Mouse (Mus musculus) ovary, adult 18-20 months (tissue): ENCODE measurements around the gene Asrgl1.
"Not testable (repeated sequence)": the region's sequence is repeated elsewhere in the genome, so short reads cannot be mapped to it uniquely, and the experiment has no call there.

Experiments
- DNase-seq: peaks from one replicate; pipeline ENCODE4 v3.0.0; 2022; ENCODE audit warnings: low spot score, mixed read lengths

Asrgl1 gene

DNA sequence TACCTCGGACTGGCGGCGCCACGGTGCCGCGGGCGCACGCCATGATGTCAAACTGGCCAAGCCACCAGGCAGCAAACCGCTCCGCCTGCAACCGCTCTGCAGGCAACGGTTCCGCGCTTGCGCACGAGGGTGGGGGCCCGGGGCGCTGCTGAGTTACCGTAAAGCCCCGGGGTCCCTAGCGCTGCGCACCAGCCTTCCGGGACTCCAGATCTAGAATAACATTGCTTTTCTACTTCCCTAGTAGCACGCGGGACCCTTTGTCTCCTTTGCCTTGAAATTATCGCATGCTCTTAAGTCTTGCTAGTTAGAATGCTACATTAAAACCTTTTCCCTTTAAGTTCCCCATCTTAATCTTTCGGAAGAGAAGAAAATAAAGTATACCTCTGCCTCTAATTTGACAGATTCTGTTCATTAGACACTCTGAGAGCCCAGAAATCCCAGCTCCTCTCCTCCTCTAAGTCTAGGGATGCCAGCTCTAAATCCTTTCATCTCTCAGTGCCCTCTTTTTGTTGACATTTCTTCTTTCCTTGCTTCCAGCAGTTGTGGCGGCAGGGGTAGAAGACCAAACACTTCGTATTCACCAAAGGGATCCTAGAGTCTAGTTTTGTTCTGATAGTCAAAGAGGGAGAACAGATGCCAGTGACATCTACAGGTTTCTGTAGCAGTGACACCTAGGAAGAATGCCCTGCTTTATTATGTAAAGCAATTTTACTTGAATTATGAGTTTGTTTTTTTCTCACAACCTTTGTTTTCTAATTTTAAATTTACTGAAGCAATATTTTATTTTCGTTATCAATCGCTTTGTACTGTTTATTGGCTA lies at the start of gene Asrgl1:
Gene Asrgl1, minus strand, starts transcription at position 125 of the 820 bp plus-strand sequence.
- peak; percentile 86 for DNase-seq

DNA sequence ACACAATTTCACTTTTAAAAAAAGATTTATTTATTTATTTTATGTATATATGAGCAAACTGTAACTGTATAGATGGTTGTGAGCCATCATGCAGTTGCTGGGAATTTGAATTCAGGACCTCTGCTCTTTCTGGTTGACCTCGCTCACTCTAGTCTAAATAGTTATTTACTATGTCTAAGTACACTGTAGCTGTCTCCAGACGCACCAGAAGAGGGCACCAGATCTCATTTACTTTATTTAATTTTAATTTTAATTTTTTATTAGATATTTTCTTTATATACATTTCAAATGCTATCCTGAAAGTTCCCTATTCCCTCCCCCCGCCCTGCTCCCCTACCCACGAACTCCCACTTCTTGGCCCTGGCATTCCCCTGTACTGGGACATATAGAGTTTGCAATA lies 10.8 kb upstream of the Asrgl1 start:
- DNase-seq, result no peak

DNA sequence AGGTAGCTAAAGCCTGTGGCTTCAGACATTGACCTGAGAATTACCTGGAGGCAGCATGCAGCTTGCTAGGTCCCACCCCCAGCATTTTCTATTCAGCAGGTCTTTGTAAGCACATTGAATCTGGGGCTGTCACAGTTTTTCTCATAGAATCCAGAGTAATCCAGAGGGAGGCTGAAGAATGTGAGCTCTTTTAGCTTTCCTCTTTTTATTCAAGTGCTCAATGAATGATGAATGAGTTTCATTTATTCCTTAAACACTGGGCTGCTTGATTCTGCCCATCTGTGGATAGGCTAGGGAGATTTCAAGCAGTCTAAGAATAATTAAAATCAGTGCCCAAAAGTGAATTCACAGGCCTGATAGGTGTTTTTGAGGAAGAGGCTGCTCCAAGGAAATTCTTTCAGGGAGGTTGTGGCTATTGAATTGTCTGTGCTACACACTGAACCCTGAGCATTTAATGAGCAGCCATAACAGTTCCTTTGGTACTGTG lies 8.2 kb upstream of the Asrgl1 start:
- DNase-seq, result no peak

DNA sequence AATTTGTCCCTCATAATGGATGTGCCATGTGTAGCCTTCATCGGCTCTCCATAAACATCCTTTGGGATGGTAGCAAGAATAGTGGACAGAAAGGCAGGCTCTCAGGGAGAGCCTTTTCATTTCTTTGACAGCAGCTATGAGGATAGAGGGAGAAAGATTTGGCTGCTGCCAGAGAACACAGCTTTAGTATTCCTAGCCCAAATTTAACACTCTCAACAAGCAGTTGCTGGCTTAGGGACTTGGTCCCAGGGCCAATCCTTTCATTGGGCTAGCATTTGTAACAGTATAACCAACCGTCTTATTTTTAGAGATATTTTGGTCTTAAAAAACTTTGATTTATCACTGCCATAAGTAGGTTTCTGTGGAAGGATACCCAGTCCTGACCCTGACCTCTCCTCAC lies 7.8 kb upstream of the Asrgl1 start:
- no peak for DNase-seq

DNA sequence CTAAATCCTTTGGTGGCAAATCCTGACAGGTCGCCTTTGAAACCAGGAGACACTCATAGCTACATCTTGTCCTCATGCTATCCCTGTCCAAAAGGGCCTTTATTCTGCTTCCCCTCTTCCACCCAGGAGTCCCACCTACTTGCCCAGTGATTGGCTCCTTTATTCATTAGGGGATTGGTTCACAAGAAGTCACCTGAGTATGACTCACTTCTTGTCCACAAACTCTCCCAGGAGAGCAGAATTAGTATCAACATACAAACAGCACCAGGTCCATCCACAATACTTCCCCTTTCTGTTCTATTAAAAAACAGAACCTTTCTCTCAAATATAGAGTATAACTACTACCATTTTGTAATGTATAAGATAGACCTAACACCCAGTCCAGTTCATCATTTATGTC lies 4.9 kb upstream of the Asrgl1 start:
- DNase-seq, result not testable (repeated sequence)

DNA sequence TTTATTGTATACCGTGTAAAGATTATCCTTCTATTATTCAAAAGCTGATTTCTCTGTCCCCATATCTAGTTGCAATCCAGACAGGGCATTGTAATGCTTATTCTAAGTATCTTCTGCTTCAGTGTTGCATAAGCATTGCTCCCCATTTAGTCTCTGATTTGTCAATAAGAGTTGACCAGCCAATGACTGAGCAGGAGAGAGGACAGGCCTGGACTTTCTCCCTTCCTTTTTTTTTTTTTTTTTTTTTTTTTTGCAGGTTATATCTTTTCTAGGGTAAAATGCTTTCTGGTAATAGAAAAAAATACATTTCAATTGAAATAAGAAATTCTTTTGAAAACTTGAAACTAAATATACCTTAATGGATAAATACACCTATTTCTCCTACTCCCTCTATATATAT lies 1.7 kb upstream of the Asrgl1 start:
- no peak for DNase-seq

DNA sequence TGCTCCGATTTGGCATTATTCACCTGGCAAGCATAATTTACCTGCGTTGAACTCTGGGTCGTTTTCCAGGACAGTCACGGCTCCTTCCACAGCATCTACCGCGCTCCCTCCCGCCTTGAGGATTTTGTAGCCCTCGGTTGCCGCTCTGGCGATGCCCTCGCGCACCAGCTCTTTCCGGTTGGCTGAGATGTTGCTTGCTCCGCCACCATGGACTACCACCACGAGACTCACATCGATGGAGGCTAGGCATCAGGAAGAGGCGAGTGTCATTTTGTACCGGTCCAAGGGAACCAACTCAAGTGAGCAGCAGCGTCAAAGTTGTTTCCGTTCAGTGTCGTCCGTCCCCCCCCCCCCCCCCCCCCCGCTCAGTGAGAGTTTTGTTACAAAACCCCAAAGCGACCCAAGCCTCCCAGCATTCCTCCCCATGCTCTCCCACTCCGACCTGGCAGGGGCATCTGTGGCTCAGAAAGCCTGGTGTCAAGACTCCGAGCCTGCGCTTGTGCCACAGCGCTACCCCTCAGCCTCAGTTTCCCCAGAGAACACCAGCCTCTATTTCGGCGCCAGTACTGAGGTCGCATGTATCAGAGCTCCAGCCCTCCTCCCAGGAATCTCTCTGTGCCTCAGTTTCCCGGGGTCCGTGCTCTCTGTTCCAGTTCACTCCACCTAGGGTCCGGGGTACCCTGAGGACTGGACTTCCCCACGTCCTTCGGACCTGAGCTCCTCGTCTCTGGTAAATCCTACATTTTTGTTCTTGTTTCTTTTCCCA lies 507 bp downstream of the Asrgl1 start:
- no peak for DNase-seq

DNA sequence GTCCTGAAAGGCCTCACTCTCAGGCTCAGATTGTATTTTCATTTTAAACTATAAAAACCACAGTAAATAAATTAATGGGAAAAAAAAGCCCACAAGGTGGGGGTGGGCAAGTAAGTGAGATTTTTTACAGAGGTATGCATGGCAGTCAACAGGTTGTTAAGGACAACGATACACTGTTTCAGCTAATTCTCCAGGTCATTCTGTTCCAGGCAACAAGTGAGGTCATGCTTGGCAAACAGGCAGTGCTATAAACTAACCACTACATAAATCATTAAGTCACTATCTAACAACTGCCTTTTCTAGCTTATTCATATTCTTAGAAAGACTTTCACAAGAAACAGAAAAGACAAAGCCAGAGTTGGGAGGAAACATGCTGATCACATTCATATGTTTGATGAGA lies 5.4 kb downstream of the Asrgl1 start:
- DNase-seq, result peak; percentile 25

DNA sequence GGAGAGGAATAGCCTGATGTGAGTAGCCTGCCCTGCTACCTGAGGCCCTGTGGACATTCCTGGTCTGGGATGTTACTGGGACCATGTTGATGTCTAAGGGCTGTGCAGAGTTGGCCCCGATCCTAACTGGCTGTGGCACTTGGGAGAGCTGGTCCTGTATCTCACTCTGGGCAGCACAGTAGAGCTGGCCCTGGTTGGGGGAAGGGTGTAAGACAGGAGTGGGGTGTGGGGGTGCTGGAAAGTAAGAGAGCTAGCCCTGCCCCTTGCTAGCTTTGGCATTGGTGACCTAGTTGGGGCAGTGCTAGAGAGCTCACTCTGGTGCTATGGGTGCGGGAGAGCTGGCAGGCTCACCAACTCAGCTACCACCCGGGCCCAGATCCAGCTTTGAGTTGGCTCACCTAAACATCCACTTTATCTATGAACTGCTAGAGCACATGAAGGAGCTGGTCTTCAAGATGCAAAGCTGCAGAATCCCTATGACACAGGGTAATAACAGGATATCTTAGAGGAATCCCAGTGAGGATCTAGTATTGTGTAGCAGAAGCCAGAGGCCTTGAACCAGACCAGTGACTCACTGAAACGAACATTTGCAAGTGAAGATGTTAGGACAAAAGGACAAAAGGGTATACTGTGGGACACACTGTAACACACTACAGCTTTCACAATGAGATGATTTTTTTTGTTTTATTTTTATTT lies 6.8 kb downstream of the Asrgl1 start:
- DNase-seq, result no peak

DNA sequence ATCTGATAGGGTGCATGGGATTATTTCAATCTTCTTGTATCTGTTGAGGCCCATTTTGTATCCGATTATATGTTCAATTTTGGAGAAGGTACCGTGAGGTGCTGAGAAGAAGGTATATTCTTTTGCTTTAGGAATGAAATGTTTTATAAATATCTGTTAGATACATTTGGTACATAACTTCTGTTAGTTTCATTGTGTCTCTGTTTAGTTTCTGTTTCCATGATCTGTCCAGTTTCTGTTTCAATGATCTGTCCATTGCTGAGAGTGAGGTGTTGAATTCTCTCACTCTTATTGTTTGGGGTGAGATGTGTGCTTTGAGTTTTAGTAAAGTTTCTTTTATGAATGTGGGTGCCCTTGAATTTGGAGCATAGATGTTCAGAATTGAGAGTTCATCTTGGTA lies 11.4 kb downstream of the Asrgl1 start:
- not testable (repeated sequence) for DNase-seq

DNA sequence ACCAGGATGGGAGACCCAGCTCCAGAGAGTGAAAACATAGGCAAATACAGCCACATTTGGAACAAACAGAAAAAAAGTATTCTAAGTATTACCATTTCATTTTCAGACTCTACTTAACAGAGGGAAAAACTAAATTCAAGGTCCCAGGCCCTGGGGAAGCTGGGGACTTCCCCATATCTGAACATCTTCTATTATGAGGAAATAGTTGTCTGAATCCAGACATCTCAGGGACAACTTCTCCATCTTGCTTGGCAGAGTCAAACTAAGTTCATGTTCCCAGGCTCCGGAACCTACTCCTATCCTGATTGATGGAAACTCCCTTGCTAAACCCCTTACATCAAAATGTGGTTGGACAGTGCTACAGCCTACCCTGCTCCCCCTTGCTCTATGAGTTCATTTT lies 13.0 kb downstream of the Asrgl1 start:
- no peak for DNase-seq

DNA sequence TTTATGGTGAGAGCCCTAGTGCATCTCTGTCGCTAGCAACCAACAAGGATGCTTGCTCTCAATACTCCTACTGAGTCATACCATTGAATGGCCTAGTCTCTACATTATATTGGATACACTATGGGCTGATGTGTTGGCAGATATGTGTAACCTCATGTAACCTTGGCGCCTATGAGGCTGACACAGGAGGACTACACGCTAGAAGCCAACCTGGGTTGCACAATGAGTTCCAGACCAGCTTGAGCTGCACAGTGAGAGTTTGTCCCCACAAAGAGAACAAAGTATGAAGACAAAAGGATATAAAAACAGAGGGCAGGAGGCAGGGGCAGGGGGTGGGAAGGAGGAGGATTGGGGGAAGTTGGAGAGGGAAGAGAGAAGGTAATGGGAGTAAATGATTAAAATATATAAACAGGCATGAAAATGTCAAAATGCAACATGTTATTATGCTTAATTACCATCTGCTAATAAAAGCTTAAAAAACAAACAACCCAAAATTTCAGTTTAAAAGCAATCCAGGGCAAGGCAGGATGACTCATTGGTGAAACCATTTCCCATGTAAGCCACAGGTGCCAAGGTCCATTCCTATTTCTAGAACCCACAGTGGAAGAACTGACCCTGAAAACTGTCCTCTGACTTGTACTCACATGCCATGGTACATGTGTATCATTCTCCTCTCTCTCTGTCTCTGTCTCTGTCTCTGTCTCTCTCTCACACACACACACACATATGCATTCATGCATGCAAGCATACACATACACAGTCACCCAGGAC lies 15.6 kb downstream of the Asrgl1 start:
- no peak for DNase-seq

DNA sequence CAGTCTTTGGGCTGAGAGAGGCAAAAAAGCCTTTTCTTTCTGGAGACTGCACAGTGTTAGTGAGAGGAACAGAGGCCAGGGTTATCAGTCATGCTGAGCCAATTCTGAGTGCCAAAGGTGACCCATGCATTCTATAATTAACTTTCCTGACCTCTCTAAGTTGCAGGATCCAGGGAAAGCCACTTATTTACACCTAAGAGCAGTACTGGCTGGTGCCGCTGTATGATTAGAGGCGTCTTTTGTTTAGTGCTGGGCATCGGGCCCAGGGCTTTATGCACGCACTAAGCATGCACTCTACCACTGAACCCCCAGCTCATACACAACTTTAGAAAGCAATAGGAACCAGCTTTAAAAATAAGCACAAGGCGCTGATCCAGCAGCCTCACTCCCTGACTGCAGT lies 18.2 kb downstream of the Asrgl1 start:
- no peak for DNase-seq

DNA sequence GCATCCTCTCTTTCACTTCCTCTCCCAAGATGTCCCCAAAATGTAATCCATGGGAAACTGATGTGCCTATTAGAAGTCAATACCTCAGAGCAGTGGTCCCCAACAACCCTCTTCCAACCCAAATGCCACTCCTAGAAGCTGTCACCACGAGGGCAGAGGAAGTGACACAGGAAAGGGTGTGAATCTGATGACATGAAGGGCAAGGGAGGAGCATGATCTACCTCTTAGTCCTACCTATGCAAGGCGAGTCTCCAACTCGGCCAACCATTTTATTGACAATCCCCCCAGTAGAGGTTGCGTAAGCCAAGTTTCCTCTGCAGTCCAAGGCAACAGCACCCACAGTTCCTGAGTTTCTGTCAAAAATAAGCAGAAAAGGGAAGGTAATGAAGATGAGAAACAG lies 19.2 kb downstream of the Asrgl1 start:
- no peak for DNase-seq

DNA sequence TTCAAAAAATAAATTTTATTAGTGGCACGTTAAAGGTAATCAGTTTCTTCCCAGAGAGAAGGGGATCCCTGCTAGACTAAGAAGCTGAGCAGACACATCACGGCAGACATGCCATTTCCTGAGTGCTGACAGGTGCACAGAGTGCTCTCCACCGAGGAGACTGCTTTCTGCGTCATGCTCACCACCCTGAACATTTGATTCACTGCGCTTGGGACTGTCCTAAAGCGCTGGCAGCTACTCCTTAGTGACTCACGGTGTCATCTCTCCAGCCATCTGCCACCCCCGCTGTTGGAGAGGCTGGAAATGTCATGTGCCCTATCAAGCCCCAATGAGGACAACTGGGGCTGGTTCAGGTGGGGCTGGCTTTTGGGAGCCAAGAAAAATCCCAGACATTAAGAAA lies 23.4 kb downstream of the Asrgl1 start:
- DNase-seq, result no peak

DNA sequence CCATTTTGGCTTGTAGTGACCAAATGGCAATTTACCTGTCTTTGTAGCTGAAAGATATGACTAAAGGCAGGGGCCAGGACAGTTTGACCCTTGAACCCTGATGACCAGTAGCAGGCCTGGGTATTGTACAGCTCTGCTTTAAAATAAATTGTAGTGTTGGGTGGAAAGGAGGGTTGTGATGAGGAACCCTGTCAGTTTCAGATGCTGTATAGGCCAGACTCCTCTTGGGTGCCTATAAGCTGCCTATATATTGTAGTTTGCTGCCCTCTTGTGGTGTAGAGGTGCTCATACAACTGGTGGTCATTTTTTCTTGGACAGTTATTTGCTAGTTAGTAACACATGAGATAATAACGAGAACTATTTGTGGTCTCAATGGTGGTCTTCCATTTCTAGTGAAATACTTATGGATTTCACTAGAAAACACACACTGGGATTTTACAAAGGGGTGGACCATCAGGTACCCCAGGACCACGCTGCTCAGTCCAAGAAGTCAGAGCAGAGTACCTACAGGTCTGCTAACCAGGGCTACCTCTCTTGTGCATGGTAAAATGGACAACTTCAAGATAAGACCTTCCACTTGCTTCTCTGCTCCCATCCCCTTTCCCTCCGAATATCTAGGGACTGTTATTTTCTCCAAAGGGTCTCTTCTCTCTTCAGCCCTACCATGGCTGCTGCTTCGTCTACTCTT lies 25.1 kb downstream of the Asrgl1 start:
- DNase-seq, result no peak

DNA sequence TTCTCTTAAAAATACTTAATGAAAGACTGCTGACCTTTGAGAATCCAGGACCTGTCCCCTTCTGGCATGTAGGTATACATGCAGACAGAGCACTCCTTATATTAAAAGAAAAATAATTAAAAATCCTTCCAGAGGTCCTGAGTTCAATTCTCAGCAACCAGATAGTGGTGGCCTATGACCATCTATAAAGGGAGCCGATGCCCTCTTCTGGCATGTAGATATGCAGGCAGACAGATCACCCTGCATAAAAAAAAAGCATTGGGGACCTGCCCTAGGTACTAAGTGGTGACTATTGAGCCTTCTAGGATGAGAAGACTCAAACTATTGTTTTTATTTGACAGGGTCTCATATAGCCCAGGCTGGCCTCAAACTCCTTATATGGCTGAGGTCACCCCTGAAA lies 26.9 kb downstream of the Asrgl1 start:
- DNase-seq, result no peak

DNA sequence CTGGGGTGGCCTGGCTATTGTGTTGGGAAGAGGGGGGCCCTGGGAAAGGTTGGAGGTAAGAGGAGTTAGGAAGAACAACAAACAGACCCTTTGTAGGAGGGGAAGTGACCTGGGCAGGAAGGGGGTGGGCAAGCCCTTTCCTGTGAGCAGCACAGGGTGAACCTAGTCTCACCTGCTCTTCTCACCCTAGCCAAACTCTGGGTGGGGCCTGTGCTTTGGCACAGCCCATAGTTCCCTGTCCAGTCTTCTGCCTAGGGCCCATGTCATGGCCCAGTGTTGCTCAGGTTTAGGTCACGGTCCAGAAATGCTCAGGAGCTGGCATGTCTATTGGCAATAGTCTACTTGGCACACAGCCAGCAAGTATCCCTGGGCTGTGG lies 28.1 kb downstream of the Asrgl1 start:
- no peak for DNase-seq

DNA sequence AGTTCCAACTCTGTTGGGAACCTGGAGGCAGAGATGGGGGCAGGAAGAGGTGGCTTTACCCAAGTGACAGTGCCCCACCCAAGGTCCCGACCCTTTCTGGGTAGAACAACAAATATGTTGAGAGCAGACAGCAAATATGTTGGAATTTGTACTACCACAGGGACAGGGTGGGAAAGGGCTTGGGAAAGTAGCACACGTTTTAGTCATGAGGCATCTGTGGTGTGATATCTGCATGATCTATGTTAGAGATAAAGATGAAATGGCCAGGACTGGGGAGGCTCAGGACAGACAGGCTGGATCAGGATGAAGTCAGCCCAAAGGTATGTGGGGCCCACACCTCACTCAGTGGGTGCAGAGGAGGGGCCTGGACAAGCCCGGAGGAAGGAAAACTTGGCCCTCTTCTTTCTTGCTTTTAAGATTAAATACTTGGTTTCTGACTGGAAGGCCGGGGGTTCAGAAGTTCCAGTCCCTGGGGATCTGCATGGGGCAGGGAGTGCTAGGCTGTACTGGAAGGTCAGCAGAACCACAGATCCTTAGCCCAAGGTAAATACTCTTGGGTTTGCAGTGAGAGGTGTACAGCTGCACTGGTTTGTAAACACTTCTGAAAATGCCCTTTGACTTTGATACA lies 28.6 kb downstream of the Asrgl1 start:
- no peak for DNase-seq

DNA sequence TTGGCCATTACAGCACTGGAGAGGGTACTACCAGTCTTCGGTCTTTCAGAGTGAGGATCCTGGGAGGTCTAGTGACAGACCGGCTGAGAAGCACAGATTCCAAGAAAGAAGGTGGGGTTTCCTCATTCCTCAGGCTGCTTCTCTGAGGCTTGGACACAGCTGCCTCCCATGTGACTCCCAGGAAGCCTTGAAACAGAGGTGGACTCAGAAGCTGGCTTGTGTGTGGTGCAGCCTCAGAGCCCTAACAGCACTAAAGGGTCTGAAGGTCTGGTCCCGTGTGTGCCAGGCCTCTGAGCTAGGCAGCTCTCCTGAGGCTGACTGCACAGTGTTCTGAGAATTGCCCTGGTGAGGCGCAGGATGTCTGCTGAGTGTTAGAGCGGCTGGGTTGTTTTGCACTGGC lies 29.3 kb downstream of the Asrgl1 start:
- peak; percentile 28 for DNase-seq

DNA sequence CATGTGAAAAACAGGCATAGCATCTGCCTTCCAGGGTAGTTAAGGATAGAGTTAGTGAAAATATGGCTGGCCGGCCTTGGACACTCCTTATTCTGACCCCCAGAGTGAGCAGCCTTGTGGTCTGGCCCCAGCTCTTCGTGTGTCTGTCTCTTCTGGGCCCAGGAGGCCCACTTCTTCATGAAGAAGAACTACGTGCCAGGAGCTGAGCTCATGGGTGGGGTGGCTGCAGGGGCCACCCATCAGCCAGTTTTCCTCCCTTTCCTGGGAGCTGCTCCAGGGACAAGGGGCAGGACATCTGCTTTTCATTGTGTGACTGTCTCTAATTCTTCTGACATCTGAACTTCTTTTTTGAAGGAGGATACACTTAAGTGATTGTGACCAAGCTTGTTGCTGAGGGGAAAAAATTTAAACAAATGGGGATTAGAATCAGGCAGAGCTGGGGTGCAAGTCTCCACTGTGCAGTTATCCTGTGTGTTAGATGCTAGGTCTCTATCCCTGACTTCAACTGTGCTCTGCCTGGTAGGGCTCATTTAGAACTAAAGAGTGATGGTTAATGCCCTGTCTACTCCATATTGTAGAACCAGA lies 30.2 kb downstream of the Asrgl1 start:
- DNase-seq, result no peak
